Comparison of ENCODE assay signal across 10 mouse cellular contexts in the genomic region with DNA sequence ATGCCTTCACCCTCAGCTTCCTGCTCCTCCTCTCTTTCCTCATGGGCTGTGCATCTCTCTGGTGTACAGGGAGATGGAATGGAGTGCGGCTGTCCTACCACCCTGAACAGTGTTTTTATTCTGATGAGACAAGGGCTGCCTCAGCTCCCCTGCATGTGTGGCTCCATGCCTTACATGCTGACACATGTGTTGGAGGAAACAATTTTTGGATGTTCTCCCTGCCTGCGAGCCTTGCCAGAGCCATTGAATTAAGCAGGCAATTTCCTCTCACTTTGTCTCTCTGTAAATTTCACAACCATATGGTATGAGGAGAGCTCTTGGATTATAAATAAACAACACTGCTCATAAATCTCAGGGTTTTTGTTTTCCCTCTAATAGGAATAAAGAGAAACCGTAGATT.
A peak's percentile ranks its signal among the peaks of the same experiment; 100 is the strongest.
DNase-seq lines count a peak whose midpoint lies in the region.
"Had no signal": no experiment of that assay in that cellular context is flagged by ENCODE, and none has a peak within 500 bp of the region (broad histone marks: within the 10 kb centered on the region; RNA-seq: fewer than 3 reads in every experiment).

No protein-coding gene starts in this region.

- peak; percentile 7 for DNase-seq in kidney, postnatal 10 days
- DNase-seq in kidney, adult 8-10 months: no peak
- DNase-seq in brain, embryonic 18.5 days (ENCODE audit: low read depth, low spot score): peak; percentile 30
- peak; percentile 41 for DNase-seq in layer of hippocampus, adult 11-12 months (ENCODE audit: low spot score)
- peak; percentile 26 to 34 for DNase-seq in left cerebral cortex, postnatal 36 days (ENCODE audit: low spot score in 2 of 2)
- no peak for DNase-seq in B cell, adult 2 months
- DNase-seq in retina, postnatal 1 day: no peak
- no peak for DNase-seq in testis, postnatal 10 days (ENCODE audit: low spot score)
- DNase-seq: adrenal gland, adult 8-10 months; cerebellum, adult 2 months had no signal

- intact Hi-C loops in left cerebral cortex, postnatal 36 days (cut with DNase I): no loop called here

Comparison
In these comparisons a context has a peak if more than half of its experiments do, and no peak if none do; other contexts are left out.
1. DNase-seq: peak in kidney, postnatal 10 days (single experiment), brain, embryonic 18.5 days (single experiment), layer of hippocampus, adult 11-12 months (single experiment) and left cerebral cortex, postnatal 36 days (2 of 2); none in kidney, adult 8-10 months (0 of 2), B cell, adult 2 months (0 of 2), retina, postnatal 1 day (single experiment) and testis, postnatal 10 days (single experiment).